Mouse (Mus musculus): ENCODE measurements around the gene Plcb4. TPM values are rescaled to one million over a fixed set of nuclear protein-coding genes. Genes with fewer than 3 reads are reported as not detected.

The Plcb4 gene
- total RNA-seq, 2 experiments from 2014 or later: 32.5 to 51.6 TPM

- no peak for DNase-seq
Observed at GRCm38 (mm10) chr2:135759499-135760095, 100.8 kb downstream of the Plcb4 start.

GRCm38 (mm10) chr2:135761226-135761802, 102.5 kb downstream of the Plcb4 start:
- DNase-seq: no peak

- no peak for DNase-seq
Observed at GRCm38 (mm10) chr2:135764706-135765105, 105.9 kb downstream of the Plcb4 start.

GRCm38 (mm10) chr2:135766471-135767063, 107.8 kb downstream of the Plcb4 start:
- DNase-seq: peak; percentile 59 to 77

GRCm38 (mm10) chr2:135767535-135767934, 108.7 kb downstream of the Plcb4 start:
- DNase-seq: no peak

- DNase-seq: no peak
Observed at GRCm38 (mm10) chr2:135769701-135770100, 110.9 kb downstream of the Plcb4 start.

- no peak for DNase-seq
Observed at GRCm38 (mm10) chr2:135770226-135770625, 111.4 kb downstream of the Plcb4 start.

- DNase-seq: peak; percentile 27 to 31
Observed at GRCm38 (mm10) chr2:135773194-135773972, 114.6 kb downstream of the Plcb4 start.

GRCm38 (mm10) chr2:135775026-135775425, 116.2 kb downstream of the Plcb4 start:
- no peak for DNase-seq

- DNase-seq: peak in 1 of 2 experiments; percentile 11
Observed at GRCm38 (mm10) chr2:135776131-135776775, 117.4 kb downstream of the Plcb4 start.

- DNase-seq: no peak
Observed at GRCm38 (mm10) chr2:135781391-135781790, 122.6 kb downstream of the Plcb4 start.

GRCm38 (mm10) chr2:135787415-135787814, 128.6 kb downstream of the Plcb4 start:
- DNase-seq: no peak

GRCm38 (mm10) chr2:135792907-135793306, 134.1 kb downstream of the Plcb4 start:
- DNase-seq: no peak

GRCm38 (mm10) chr2:135796684-135797083, 137.9 kb downstream of the Plcb4 start:
- DNase-seq: no peak

- no peak for DNase-seq
Observed at GRCm38 (mm10) chr2:135797677-135798546, 139.1 kb downstream of the Plcb4 start.

- DNase-seq: no peak
Observed at GRCm38 (mm10) chr2:135799149-135799770, 140.4 kb downstream of the Plcb4 start.

GRCm38 (mm10) chr2:135800385-135800784, 141.6 kb downstream of the Plcb4 start:
- DNase-seq: no peak

- no peak for DNase-seq
Observed at GRCm38 (mm10) chr2:135802878-135803450, 144.2 kb downstream of the Plcb4 start.

- DNase-seq: peak; percentile 44 to 57
Observed at GRCm38 (mm10) chr2:135805748-135806685, 147.2 kb downstream of the Plcb4 start.

Measured in adrenal gland, postnatal 36 days (tissue).